ENCODE assay signal across 1 mouse cellular context in genomic region chr17:24721383-24721955, GRCm38 (mm10).
TF ChIP-seq lines count a peak whose summit lies in the region.

No protein-coding gene starts in this region.

TF ChIP-seq in MEL, 35 proteins besides CTCF, POLR2A, EP300 and RAD21:
- 0 out of 2 replicates have a peak, but pooled peaks have one; percentile 12 for TF ChIP-seq HCFC1 (IDR thresholded peaks at IDR 0.05; ENCODE audit: low read depth, low read length)
- 0 out of 2 replicates have a peak, but pooled peaks have one; percentile 33 for TF ChIP-seq MYC (IDR thresholded peaks at IDR 0.05; ENCODE audit: low read depth, low read length)
- peak; percentile 57; the same call in 1 of the 2 replicates for TF ChIP-seq SIN3A (IDR thresholded peaks at IDR 0.05; ENCODE audit: low read length)
- peak; percentile 79 for TF ChIP-seq GATA1 (IDR thresholded peaks at IDR 0.05; ENCODE audit: low read depth, low read length)
- TF ChIP-seq MXI1 (IDR thresholded peaks at IDR 0.05; ENCODE audit: low read depth, low read length): peak; percentile 49; the same call in 1 of the 2 replicates
- TF ChIP-seq TCF12 (IDR thresholded peaks at IDR 0.05; ENCODE audit: low read depth, low read length): 0 out of 2 replicates have a peak, but pooled peaks have one; percentile 26
- 0 out of 2 replicates have a peak, but pooled peaks have one; percentile 19 for TF ChIP-seq ETS1 (IDR thresholded peaks at IDR 0.05; ENCODE audit: low read depth, low read length)
